Comparison of ENCODE assay signal across 18 mouse cellular contexts in the genomic region with DNA sequence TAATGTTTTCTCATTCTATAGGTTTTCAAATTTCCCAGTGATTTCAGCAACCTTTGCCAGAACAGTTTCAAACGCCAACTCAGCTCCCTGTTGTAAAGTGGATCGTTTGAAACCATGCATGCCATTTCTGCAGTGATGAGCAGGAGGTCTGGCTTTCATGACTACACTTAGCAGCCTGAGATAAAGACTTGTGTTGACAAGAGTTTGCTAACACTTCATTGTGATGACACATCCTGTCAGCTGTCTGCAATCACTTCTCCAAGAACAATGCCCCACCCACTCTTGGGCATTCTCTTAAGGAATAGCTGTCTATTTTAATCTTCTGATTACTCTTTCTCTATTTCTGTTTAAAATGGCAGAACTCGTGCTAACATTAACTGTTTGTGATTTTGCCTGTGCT. TPM values are rescaled to one million over a fixed set of nuclear protein-coding genes. Genes with fewer than 3 reads are reported as not detected.
A peak's percentile ranks its signal among the peaks of the same experiment; 100 is the strongest.
DNase-seq lines count a peak whose midpoint lies in the region; ATAC-seq and TF ChIP-seq lines count a peak whose summit lies in the region.
"Had no signal": no experiment of that assay in that cellular context is flagged by ENCODE, and none has a peak within 500 bp of the region (broad histone marks: within the 10 kb centered on the region; RNA-seq: fewer than 3 reads in every experiment).

No protein-coding gene starts in this region.

- no peaks in the 10 kb centered on the region for H3K4me1 ChIP-seq in heart, postnatal 0 days (ENCODE audit: control insufficient read depth, insufficient read depth)

- H3K4me2 ChIP-seq in heart, postnatal 0 days (ENCODE audit: low read depth, low read length): no peak overlapping the region

- H3K27me3 ChIP-seq in heart, postnatal 0 days (ENCODE audit: control insufficient read depth, insufficient read depth, low read length): no peaks in the 10 kb centered on the region
- H3K27me3 ChIP-seq: CH12.LX had no signal

- H3K36me3 ChIP-seq in heart, postnatal 0 days (replicated peaks; ENCODE audit: control insufficient read depth, insufficient read depth, low read length): no peaks in the 10 kb centered on the region

- intact Hi-C loops in heart, postnatal 36 days (cut with DNase I): no loop called here

- no peak overlapping the region for H3K4me3 ChIP-seq in heart, postnatal 0 days (ENCODE audit: low read depth, low read length)

- peak; percentile 89 for DNase-seq in heart, adult 11 months
- DNase-seq in heart, postnatal 36 days: no peak
- DNase-seq in heart, postnatal 0 days (ENCODE audit: low spot score): peak; percentile 86
- DNase-seq in MN1 (ENCODE audit: low spot score): no peak
- no peak for DNase-seq in ovary, postnatal 10 days (ENCODE audit: low spot score)
- no peak for DNase-seq in adrenal gland, adult 18-20 months (ENCODE audit: low spot score in 2 of 2)
- DNase-seq: adrenal gland, postnatal 25 days; cerebellum, adult 2 months; embryo, embryonic 11 days; gastrocnemius, postnatal 10 days; kidney, adult 2 months; liver; right cerebral cortex, postnatal 14 days had no signal

- H3K9ac ChIP-seq in heart, postnatal 0 days (replicated peaks; ENCODE audit: low read depth, low read length): no peak overlapping the region

- no peak for TF ChIP-seq CTCF in heart, postnatal 0 days (IDR thresholded peaks at IDR 0.05; ENCODE audit: low read depth)

- H3K9me3 ChIP-seq in heart, postnatal 0 days (replicated peaks; ENCODE audit: control insufficient read depth, low read length): no peaks in the 10 kb centered on the region

- 0 out of 2 replicates have a peak overlapping the region, but pooled peaks have one; percentile 26 for H3K27ac ChIP-seq in heart, postnatal 0 days (ENCODE audit: low read depth)

- peak; percentile 91 for TF ChIP-seq EP300 in heart, postnatal 0 days (IDR thresholded peaks at IDR 0.05; ENCODE audit: low read depth)

- ATAC-seq in granulocyte monocyte progenitor cell, adult 5-6 weeks (replicated peaks; ENCODE audit: poor library complexity, severe bottlenecking): peak; percentile 82
- peak; percentile 100 for ATAC-seq in heart, postnatal 0 days (ENCODE audit: insufficient read depth, low read depth)
- peak; percentile 73 for ATAC-seq in megakaryocyte, adult 5-6 weeks (ENCODE audit: poor library complexity, severe bottlenecking)
- ATAC-seq: hindbrain, embryonic 16.5 days had no signal

- WGBS in heart, postnatal 0 days: 6% methylated on average over 3 of the region's 3 CpGs

RNA-seq across cellular contexts. Expression of a gene that starts 2.2 kb away (rescaled TPM):
- total RNA-seq in heart, postnatal 36 days (2021): under 1 TPM; 0.22 to 0.57 TPM
- total RNA-seq in granulocyte monocyte progenitor cell, adult 5-6 weeks (2014; fragmentation: Nextera tagmentation): not detected in 2 replicates
- not detected in 2 replicates for total RNA-seq in granulocyte monocyte progenitor cell, adult 5-6 weeks (2017)
- total RNA-seq in heart, postnatal 0 days (2014; rRNA removed; ENCODE audit: low replicate concordance): 0.35 TPM in 1 of 2 replicates, not detected in the other
- 0.23 and 0.25 TPM in 2 replicates for polyA plus RNA-seq in heart, postnatal 0 days (2015; fragmentation: Nextera tagmentation; extraction: Ambion mirVana)
- 0.36 and 0.39 TPM in 2 replicates for total RNA-seq in megakaryocyte, adult 5-6 weeks (2015)
- 0.08 and 0.48 TPM in 2 replicates for total RNA-seq in megakaryocyte, adult 5-6 weeks (2017)
- 1 to 10 TPM in 1 of 2 experiments, under 1 TPM in 1; 0.46 to 1.5 TPM for total RNA-seq in adrenal gland, adult 18-20 months (2021)
- total RNA-seq: CH12.LX had no signal
- polyA plus RNA-seq: stomach, embryonic 14.5 days had no signal

Comparison
In these comparisons a context has a peak if more than half of its experiments do, and no peak if none do; other contexts are left out.
1. DNase-seq: peak in heart, adult 11 months (single experiment) and heart, postnatal 0 days (single experiment); none in heart, postnatal 36 days (0 of 2), MN1 (single experiment), ovary, postnatal 10 days (single experiment) and adrenal gland, adult 18-20 months (0 of 2).
2. Peak in every context shown above with its lines, with median percentiles within 50 percentile points of each other: ATAC-seq.